Mouse (Mus musculus) spleen, adult 2 months (tissue): ENCODE results near the gene Gm11042. TPM values are rescaled to one million over a fixed set of nuclear protein-coding genes. Genes with fewer than 3 reads are reported as not detected.

Source experiments
- DNase-seq, 2 experiments: peaks; one replicate each; pipeline versions ENCODE4 v3.0.0 to v3.0.0-alpha.2; 2012 to 2021; ENCODE audit warnings: low spot score in 2 of 2, low read depth in 1 of 2
- H3K27ac ChIP-seq: fragments of 200-500 bp; 2 replicates; pipeline ENCODE4 v1.5.1; 2012; ENCODE audit warnings: low read length, inconsistent platforms; ENCODE audit not compliant: insufficient read depth
- H3K27me3 ChIP-seq: fragments of 200-500 bp; 2 replicates; pipeline ENCODE4 v1.6.1; 2012; ENCODE audit warnings: mild to moderate bottlenecking, moderate library complexity, low read length, inconsistent platforms; ENCODE audit not compliant: control insufficient read depth, insufficient read depth
- H3K36me3 ChIP-seq: fragments of 200-500 bp; 2 replicates; pipeline ENCODE4 v1.6.1; 2012; ENCODE audit warnings: mild to moderate bottlenecking, low read length, inconsistent platforms; ENCODE audit not compliant: control insufficient read depth, insufficient read depth
- H3K4me1 ChIP-seq: fragments of 200-500 bp; 2 replicates; pipeline ENCODE4 v1.6.1; 2011; ENCODE audit warnings: inconsistent platforms; ENCODE audit not compliant: control insufficient read depth, insufficient read depth, insufficient read length
- H3K4me3 ChIP-seq: fragments of 200-500 bp; 2 replicates; pipeline ENCODE4 v1.5.1; 2011; ENCODE audit warnings: mild to moderate bottlenecking, inconsistent platforms; ENCODE audit not compliant: insufficient read depth, insufficient read length; ENCODE audit errors: extremely low read depth
- CTCF ChIP-seq: fragments of 200-500 bp; IDR thresholded peaks from 2 replicates; pipeline ENCODE4 v1.5.1; 2011; ENCODE audit warnings: mild to moderate bottlenecking, inconsistent platforms; ENCODE audit not compliant: insufficient read depth, insufficient read length, insufficient replicate concordance; ENCODE audit errors: extremely low read depth
- POLR2A ChIP-seq: fragments of 200-500 bp; IDR thresholded peaks from 2 replicates; pipeline ENCODE4 v1.6.1; 2011; ENCODE audit warnings: low read depth, low read length, inconsistent platforms
- WGBS: fragments of 180-500 bp; shearing (Covaris S2); methylation state at CpG from one replicate; pipeline ENCODE4 v1.1.7; 2018; 5-methylcytosine and 5-hydroxymethylcytosine counted together
- polyA plus RNA-seq: library from polyadenylated mRNA; depleted of rRNA; stranded (reverse); fragments of >200 nt; gene quantifications from 2 replicates; pipeline ENCODE4 v1.2.3, GENCODE M21; 2012

The Gm11042 gene
- polyA plus RNA-seq, 1 experiment: not detected

- no peaks in the 10 kb centered on the region for H3K36me3 ChIP-seq
- no peak for TF ChIP-seq CTCF
- TF ChIP-seq POLR2A: no peak
- H3K4me3 ChIP-seq: no peak overlapping the region
- no peak overlapping the region for H3K27ac ChIP-seq
- H3K4me1 ChIP-seq: no peaks in the 10 kb centered on the region
- no peak for DNase-seq
- H3K27me3 ChIP-seq: no peaks in the 10 kb centered on the region
- 81% methylated on average over 15 of the region's 15 CpGs for WGBS
These were observed 47.4 kb downstream of the Gm11042 start for GRCm38 (mm10) chr12:74268644-74269285.

GRCm38 (mm10) chr12:74267049-74267448 is 49.1 kb downstream of the Gm11042 start:
- no peaks in the 10 kb centered on the region for H3K27me3 ChIP-seq
- TF ChIP-seq POLR2A: no peak
- no peak for TF ChIP-seq CTCF
- DNase-seq: no peak
- no peaks in the 10 kb centered on the region for H3K4me1 ChIP-seq
- no peak overlapping the region for H3K27ac ChIP-seq
- H3K36me3 ChIP-seq: no peaks in the 10 kb centered on the region
- no peak overlapping the region for H3K4me3 ChIP-seq
- 91% methylated on average over 4 of the region's 4 CpGs for WGBS
